Mouse (Mus musculus) hindbrain, embryonic 12.5 days (tissue): ENCODE results near the gene Aebp2. TPM values are rescaled to one million over a fixed set of nuclear protein-coding genes. Genes with fewer than 3 reads are reported as not detected.
"Not testable (repeated sequence)": the region's sequence is repeated elsewhere in the genome, so short reads cannot be mapped to it uniquely, and the experiment has no call there.

Experiments
- ATAC-seq: fragments of 200-750 bp; cut with Nextera tagmentation; 2 replicates; pipeline ENCODE4 v1.8.0; 2017; ENCODE audit warnings: moderate TSS enrichment; ENCODE audit not compliant: low FRiP score
- H3K27ac ChIP-seq: fragments of 300-500 bp; sonication (generic); 2 replicates; pipeline ENCODE4 v1.5.1; 2016; ENCODE audit warnings: mild to moderate bottlenecking
- H3K27me3 ChIP-seq: fragments of 300-500 bp; sonication (generic); 2 replicates; pipeline ENCODE4 v1.6.1; 2016; ENCODE audit warnings: mild to moderate bottlenecking
- H3K36me3 ChIP-seq: fragments of 300-500 bp; sonication (generic); 2 replicates; pipeline ENCODE4 v1.6.1; 2016; ENCODE audit warnings: mild to moderate bottlenecking
- H3K4me1 ChIP-seq: fragments of 300-500 bp; sonication (generic); 2 replicates; pipeline ENCODE4 v1.6.1; 2016
- H3K4me2 ChIP-seq: fragments of 300-500 bp; sonication (generic); replicated peaks from 2 replicates; pipeline ENCODE4 v1.6.1; 2016; ENCODE audit warnings: mild to moderate bottlenecking
- H3K4me3 ChIP-seq: fragments of 300-500 bp; sonication (generic); 2 replicates; pipeline ENCODE4 v1.5.1; 2016; ENCODE audit warnings: mild to moderate bottlenecking
- H3K9ac ChIP-seq: fragments of 300-500 bp; sonication (generic); 2 replicates; pipeline ENCODE4 v1.6.1; 2016; ENCODE audit warnings: mild to moderate bottlenecking, moderate library complexity
- H3K9me3 ChIP-seq: fragments of 300-500 bp; sonication (generic); replicated peaks from 2 replicates; pipeline ENCODE4 v1.6.1; 2016; ENCODE audit warnings: mild to moderate bottlenecking
- WGBS: fragments of 180-500 bp; shearing (Covaris S2); methylation state at CpG from one replicate; pipeline ENCODE4 v1.1.7; 2016; 5-methylcytosine and 5-hydroxymethylcytosine counted together
- polyA plus RNA-seq: library from polyadenylated mRNA; unstranded; fragments of >200 nt; fragmentation: Nextera tagmentation; extraction: Ambion mirVana; gene quantifications from 2 replicates; pipeline ENCODE4 v1.2.1, GENCODE M21; 2016

Aebp2 gene
- 13.3 and 14.4 TPM in 2 replicates for polyA plus RNA-seq

GRCm38 (mm10) chr6:140622391-140623225, at the start of gene Aebp2:
Gene Aebp2 (plus strand): TSS chr6:140622663.
- Histone ChIP-seq H3K4me3 (peak within 1 kb of the TSS; percentile 97), H3K9ac (peak within 1 kb of the TSS; percentile 97), H3K36me3 (no peaks in the 10 kb centered on the region), H3K27me3 (0 out of 2 replicates have a peak, but pooled peaks cover 4% of the 10 kb centered on the region), H3K9me3 (no peaks in the 10 kb centered on the region), H3K4me1 (peaks cover 26% of the 10 kb centered on the region), H3K27ac (peak within 1 kb of the TSS; percentile 97), H3K4me2 (peak within 1 kb of the TSS; percentile 86)
- ATAC-seq, result peak; percentile 6; the same call in 1 of the 2 replicates
- 51% methylated on average over 30 of the region's 30 CpGs for WGBS

GRCm38 (mm10) chr6:140574943-140575342, 47.5 kb upstream of the Aebp2 start:
- Histone ChIP-seq H3K4me3 (no peak overlapping the region), H3K36me3 (peaks cover 74% of the 10 kb centered on the region), H3K27me3 (no peaks in the 10 kb centered on the region), H3K4me2 (no peak overlapping the region), H3K4me1 (no peaks in the 10 kb centered on the region), H3K9me3 (no peaks in the 10 kb centered on the region), H3K27ac (no peak overlapping the region), H3K9ac (no peak overlapping the region)
- no peak for ATAC-seq
- 92% methylated on average over 3 of the region's 3 CpGs for WGBS

- peaks cover 73% of the 10 kb centered on the region for H3K36me3 ChIP-seq
- WGBS, result 90% methylated on average over 8 of the region's 8 CpGs
- no peak for ATAC-seq
Measured at GRCm38 (mm10) chr6:140576133-140576532, 46.3 kb upstream of the Aebp2 start.

GRCm38 (mm10) chr6:140576961-140577821, 45.3 kb upstream of the Aebp2 start:
- WGBS, result 79% methylated on average over 18 of the region's 18 CpGs
- H3K36me3 ChIP-seq, result peaks cover 70% of the 10 kb centered on the region
- ATAC-seq, result no peak

More at GRCm38 (mm10) chr6:140576133-140576532, 46.3 kb upstream of the Aebp2 start:
- H3K27me3 ChIP-seq, result no peaks in the 10 kb centered on the region
- H3K27ac ChIP-seq, result no peak overlapping the region
- H3K4me1 ChIP-seq, result no peaks in the 10 kb centered on the region
- H3K9ac ChIP-seq, result no peak overlapping the region
- no peaks in the 10 kb centered on the region for H3K9me3 ChIP-seq
- H3K4me2 ChIP-seq, result no peak overlapping the region
- no peak overlapping the region for H3K4me3 ChIP-seq

GRCm38 (mm10) chr6:140577822-140578170, 44.7 kb upstream of the Aebp2 start:
- Histone ChIP-seq H3K4me1 (no peaks in the 10 kb centered on the region), H3K4me3 (no peak overlapping the region), H3K4me2 (no peak overlapping the region), H3K27me3 (no peaks in the 10 kb centered on the region), H3K36me3 (peaks cover 68% of the 10 kb centered on the region), H3K9ac (no peak overlapping the region), H3K27ac (no peak overlapping the region), H3K9me3 (no peaks in the 10 kb centered on the region)
- no peak for ATAC-seq
- 96% methylated on average over 4 of the region's 4 CpGs for WGBS

More at GRCm38 (mm10) chr6:140576961-140577821, 45.3 kb upstream of the Aebp2 start:
- Histone ChIP-seq H3K27ac (no peak overlapping the region), H3K4me1 (no peaks in the 10 kb centered on the region), H3K4me2 (no peak overlapping the region), H3K9ac (no peak overlapping the region), H3K4me3 (no peak overlapping the region), H3K27me3 (no peaks in the 10 kb centered on the region), H3K9me3 (no peaks in the 10 kb centered on the region)

- H3K36me3 ChIP-seq, result peaks cover 67% of the 10 kb centered on the region
- H3K9ac ChIP-seq, H3K4me3 ChIP-seq, H3K27ac ChIP-seq, H3K9me3 ChIP-seq, ATAC-seq, H3K4me2 ChIP-seq, H3K4me1 ChIP-seq, H3K27me3 ChIP-seq: not testable (repeated sequence)
Measured at GRCm38 (mm10) chr6:140578985-140579384, 43.5 kb upstream of the Aebp2 start.

GRCm38 (mm10) chr6:140580170-140580569, 42.3 kb upstream of the Aebp2 start:
- Histone ChIP-seq H3K36me3 (peaks cover 57% of the 10 kb centered on the region), H3K9me3 (no peaks in the 10 kb centered on the region), H3K4me2 (no peak overlapping the region), H3K27me3 (no peaks in the 10 kb centered on the region), H3K4me3 (no peak overlapping the region), H3K9ac (no peak overlapping the region), H3K4me1 (no peaks in the 10 kb centered on the region), H3K27ac (no peak overlapping the region)
- no peak for ATAC-seq
- 93% methylated on average over 4 of the region's 4 CpGs for WGBS

GRCm38 (mm10) chr6:140586714-140587259, 35.7 kb upstream of the Aebp2 start:
- H3K9ac ChIP-seq, result no peak overlapping the region
- 88% methylated on average over 8 of the region's 8 CpGs for WGBS
- no peak overlapping the region for H3K27ac ChIP-seq

GRCm38 (mm10) chr6:140591331-140591730, 31.1 kb upstream of the Aebp2 start:
- ATAC-seq, result no peak
- Histone ChIP-seq H3K36me3 (peaks cover 88% of the 10 kb centered on the region), H3K4me3 (no peak overlapping the region), H3K27ac (no peak overlapping the region), H3K9me3 (no peaks in the 10 kb centered on the region), H3K27me3 (no peaks in the 10 kb centered on the region), H3K4me2 (no peak overlapping the region), H3K4me1 (no peaks in the 10 kb centered on the region), H3K9ac (no peak overlapping the region)
- 89% methylated on average over 5 of the region's 5 CpGs for WGBS

More at GRCm38 (mm10) chr6:140586714-140587259, 35.7 kb upstream of the Aebp2 start:
- Histone ChIP-seq H3K4me2 (no peak overlapping the region), H3K36me3 (peaks cover 74% of the 10 kb centered on the region), H3K4me1 (no peaks in the 10 kb centered on the region), H3K9me3 (no peaks in the 10 kb centered on the region), H3K27me3 (no peaks in the 10 kb centered on the region), H3K4me3 (no peak overlapping the region)
- ATAC-seq, result no peak

GRCm38 (mm10) chr6:140592713-140593112, 29.8 kb upstream of the Aebp2 start:
- Histone ChIP-seq H3K4me3 (no peak overlapping the region), H3K4me1 (peaks cover 3% of the 10 kb centered on the region; the same call in 1 of the 2 replicates), H3K9me3 (no peaks in the 10 kb centered on the region), H3K27ac (no peak overlapping the region), H3K4me2 (no peak overlapping the region), H3K36me3 (peaks cover 84% of the 10 kb centered on the region), H3K9ac (no peak overlapping the region), H3K27me3 (no peaks in the 10 kb centered on the region)
- ATAC-seq, result no peak
- 91% methylated on average over 8 of the region's 8 CpGs for WGBS

- no peaks in the 10 kb centered on the region for H3K27me3 ChIP-seq
- 87% methylated on average over 17 of the region's 17 CpGs for WGBS
- H3K9me3 ChIP-seq, result no peaks in the 10 kb centered on the region
- no peak overlapping the region for H3K27ac ChIP-seq
- no peak overlapping the region for H3K9ac ChIP-seq
- peaks cover 8% of the 10 kb centered on the region; the same call in 1 of the 2 replicates for H3K4me1 ChIP-seq
- no peak overlapping the region for H3K4me3 ChIP-seq
- no peak for ATAC-seq
- no peak overlapping the region for H3K4me2 ChIP-seq
- H3K36me3 ChIP-seq, result peaks cover 75% of the 10 kb centered on the region
Measured at GRCm38 (mm10) chr6:140593420-140594170, 28.9 kb upstream of the Aebp2 start.
